Mouse (Mus musculus) heart, embryonic 14.5 days (tissue): ENCODE measurements around the gene Bnc2. TPM values are rescaled to one million over a fixed set of nuclear protein-coding genes. Genes with fewer than 3 reads are reported as not detected.

Experiments used
- ATAC-seq: fragments of 200-750 bp; cut with Nextera tagmentation; 2 replicates; pipeline ENCODE4 v1.8.0; 2017; ENCODE audit warnings: low read depth, moderate TSS enrichment; ENCODE audit not compliant: insufficient number of reproducible peaks, insufficient read depth, low FRiP score
- H3K27ac ChIP-seq, 2 experiments: fragments of 200-500 bp in 1 of 2; fragments of 300-500 bp in 1 of 2; sonication (generic) in 1 of 2; replicated peaks in 1 of 2; 2 replicates each; pipeline ENCODE4 v1.5.1; 2012 to 2014; ENCODE audit warnings: low read depth in 2 of 2, low read length in 2 of 2, control low read depth in 1 of 2, mild to moderate bottlenecking in 1 of 2, mixed read lengths in 1 of 2; ENCODE audit not compliant: control insufficient read depth in 1 of 2, insufficient read depth in 1 of 2
- H3K27me3 ChIP-seq: fragments of 300-500 bp; sonication (generic); 2 replicates; pipeline ENCODE4 v1.6.1; 2014; ENCODE audit warnings: mild to moderate bottlenecking, low read length, control low read depth; ENCODE audit not compliant: control insufficient read depth, insufficient read depth
- H3K36me3 ChIP-seq: fragments of 300-500 bp; sonication (generic); 2 replicates; pipeline ENCODE4 v1.6.1; 2014; ENCODE audit warnings: mild to moderate bottlenecking, control low read depth, low read length, mixed read lengths; ENCODE audit not compliant: control insufficient read depth, insufficient read depth
- H3K4me1 ChIP-seq, 2 experiments: fragments of 200-500 bp in 1 of 2; fragments of 300-500 bp in 1 of 2; sonication (generic) in 1 of 2; 2 replicates each; pipeline ENCODE4 v1.6.1; 2012 to 2014; ENCODE audit warnings: low read length in 2 of 2, control low read depth in 1 of 2, mixed read lengths in 1 of 2; ENCODE audit not compliant: control insufficient read depth in 2 of 2, insufficient read depth in 2 of 2
- H3K4me2 ChIP-seq: fragments of 300-500 bp; sonication (generic); 2 replicates; pipeline ENCODE4 v1.6.1; 2014; ENCODE audit warnings: mild to moderate bottlenecking, low read length
- H3K4me3 ChIP-seq, 2 experiments: fragments of 200-500 bp in 1 of 2; fragments of 300-500 bp in 1 of 2; sonication (generic) in 1 of 2; 2 replicates each; pipeline ENCODE4 v1.5.1; 2012 to 2014; ENCODE audit warnings: low read length in 2 of 2, mild to moderate bottlenecking in 2 of 2, control low read depth in 1 of 2, low read depth in 1 of 2, moderate library complexity in 1 of 2; ENCODE audit not compliant: control insufficient read depth in 1 of 2, insufficient read depth in 1 of 2
- H3K9ac ChIP-seq: fragments of 300-500 bp; sonication (generic); 2 replicates; pipeline ENCODE4 v1.6.1; 2014; ENCODE audit warnings: mild to moderate bottlenecking, low read length
- H3K9me3 ChIP-seq: fragments of 300-500 bp; sonication (generic); 2 replicates; pipeline ENCODE4 v1.6.1; 2016; ENCODE audit warnings: low read length, control low read depth; ENCODE audit not compliant: control insufficient read depth
- WGBS: fragments of 180-500 bp; shearing (Covaris S2); extraction: QIAGEN DNeasy Blood & Tissue Kit; methylation state at CpG from one replicate; pipeline ENCODE4 v1.1.7; 2014; 5-methylcytosine and 5-hydroxymethylcytosine counted together
- polyA plus RNA-seq: library from polyadenylated mRNA; unstranded; fragments of >200 nt; fragmentation: Nextera tagmentation; extraction: Ambion mirVana; gene quantifications from 2 replicates; pipeline ENCODE4 v1.2.1, GENCODE M21; 2014

Bnc2 gene
- polyA plus RNA-seq, 1 experiment from 2014 or later: 0.92 TPM

DNA sequence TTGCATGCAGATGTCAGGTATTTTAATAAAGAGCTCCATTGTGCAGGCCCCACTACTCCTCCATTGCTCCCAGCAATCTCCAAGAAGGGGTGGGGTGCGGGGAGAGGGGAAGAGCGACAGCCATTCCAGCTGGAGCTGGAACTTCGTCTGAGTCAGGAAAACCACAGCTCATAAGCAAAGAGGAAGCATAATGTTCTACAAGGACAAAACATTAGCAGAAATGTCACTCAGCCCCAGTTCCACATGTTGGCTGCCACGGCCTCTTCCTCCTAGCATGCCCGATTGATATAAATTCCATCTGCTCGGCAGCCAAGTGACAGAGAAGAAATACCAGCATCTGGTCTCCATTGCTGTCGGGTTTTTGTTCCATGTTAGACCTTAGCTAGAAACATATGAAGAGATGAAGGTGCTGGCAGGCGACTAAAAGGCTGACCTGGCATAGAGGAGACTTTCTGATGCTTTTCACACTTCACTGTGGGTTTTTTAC, 312.7 kb downstream of the Bnc2 start:
- H3K27me3 ChIP-seq: no peaks in the 10 kb centered on the region
- no peak overlapping the region for H3K27ac ChIP-seq
- no peaks in the 10 kb centered on the region for H3K4me1 ChIP-seq
- ATAC-seq: no peak
- H3K9ac ChIP-seq: no peak overlapping the region
- no peaks in the 10 kb centered on the region for H3K36me3 ChIP-seq
- H3K4me3 ChIP-seq: no peak overlapping the region
- WGBS: 54% methylated on average over 8 of the region's 8 CpGs
- H3K4me2 ChIP-seq: no peak overlapping the region
- H3K9me3 ChIP-seq: no peaks in the 10 kb centered on the region

DNA sequence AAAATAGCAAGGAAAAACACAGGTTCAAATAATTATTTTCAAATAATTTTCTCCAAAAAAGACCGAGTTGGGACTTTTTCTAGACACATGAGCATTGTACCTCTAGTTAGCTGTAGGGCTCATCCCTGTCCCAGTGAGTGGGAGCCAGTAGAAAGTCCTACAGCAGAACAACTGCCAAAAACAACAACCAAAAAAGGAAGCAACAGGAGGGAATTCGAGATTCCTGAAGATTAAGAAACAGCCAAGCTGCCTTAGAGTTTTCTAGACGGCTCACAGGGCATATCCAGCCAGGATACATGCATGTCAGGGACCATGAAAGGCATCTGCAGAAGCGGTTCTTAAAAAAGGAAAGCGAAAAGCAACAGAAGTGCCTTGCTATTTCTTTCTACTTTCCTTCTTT, 313.9 kb downstream of the Bnc2 start:
- H3K4me2 ChIP-seq: no peak overlapping the region
- no peaks in the 10 kb centered on the region for H3K27me3 ChIP-seq
- no peaks in the 10 kb centered on the region for H3K9me3 ChIP-seq
- no peak overlapping the region for H3K4me3 ChIP-seq
- no peak overlapping the region for H3K9ac ChIP-seq
- WGBS: 52% methylated on average over 5 of the region's 5 CpGs
- H3K4me1 ChIP-seq: no peaks in the 10 kb centered on the region
- no peak overlapping the region for H3K27ac ChIP-seq
- no peak for ATAC-seq
- no peaks in the 10 kb centered on the region for H3K36me3 ChIP-seq

DNA sequence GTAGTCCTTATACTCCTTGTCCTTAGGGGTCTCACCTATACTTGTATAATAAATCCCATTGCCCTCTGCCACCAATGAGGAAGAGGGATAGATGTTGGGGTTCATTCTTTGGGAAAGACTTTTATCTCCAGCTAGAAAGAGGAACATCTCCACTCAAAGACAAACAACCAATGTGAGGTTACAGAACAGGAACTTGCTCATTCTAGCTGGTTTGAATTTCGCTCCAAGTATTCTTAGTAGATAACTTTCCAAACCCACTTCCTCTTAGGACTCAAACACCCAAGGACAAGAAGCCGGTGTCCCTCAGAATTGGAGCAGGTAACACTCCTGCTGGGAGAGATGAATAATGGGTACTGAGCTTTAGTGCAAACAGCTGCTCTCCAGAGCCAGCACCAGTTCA, 315.1 kb downstream of the Bnc2 start:
- no peaks in the 10 kb centered on the region for H3K9me3 ChIP-seq
- no peaks in the 10 kb centered on the region for H3K27me3 ChIP-seq
- H3K4me1 ChIP-seq: no peaks in the 10 kb centered on the region
- H3K4me2 ChIP-seq: no peak overlapping the region
- no peaks in the 10 kb centered on the region for H3K36me3 ChIP-seq
- WGBS: 84% methylated on average over 2 of the region's 2 CpGs
- no peak overlapping the region for H3K27ac ChIP-seq
- no peak overlapping the region for H3K4me3 ChIP-seq
- no peak overlapping the region for H3K9ac ChIP-seq
- no peak for ATAC-seq

DNA sequence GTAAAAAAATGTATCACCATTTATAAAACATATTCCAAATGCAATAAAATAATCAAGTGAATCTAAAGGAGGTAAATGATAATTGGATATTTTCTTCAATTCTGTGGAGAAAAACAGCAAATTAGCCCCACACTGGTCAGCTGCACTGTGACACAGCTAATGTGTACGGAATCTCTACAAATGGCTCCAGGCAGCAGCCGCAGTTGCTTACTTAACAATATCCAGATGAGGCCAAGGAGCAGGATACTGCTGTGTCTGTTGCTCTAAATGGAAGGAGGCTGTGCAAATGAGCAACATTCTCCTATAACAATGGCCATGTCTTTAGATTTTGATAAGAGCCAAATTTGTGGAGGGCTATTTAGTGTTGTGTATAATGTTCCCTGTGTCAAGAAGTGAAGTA, 316.9 kb downstream of the Bnc2 start:
- 66% methylated on average over 2 of the region's 2 CpGs for WGBS
- H3K36me3 ChIP-seq: no peaks in the 10 kb centered on the region
- H3K4me3 ChIP-seq: no peak overlapping the region
- H3K27ac ChIP-seq: no peak overlapping the region
- H3K27me3 ChIP-seq: no peaks in the 10 kb centered on the region
- ATAC-seq: no peak
- H3K4me1 ChIP-seq: no peaks in the 10 kb centered on the region
- no peak overlapping the region for H3K9ac ChIP-seq
- H3K9me3 ChIP-seq: no peaks in the 10 kb centered on the region
- H3K4me2 ChIP-seq: no peak overlapping the region

DNA sequence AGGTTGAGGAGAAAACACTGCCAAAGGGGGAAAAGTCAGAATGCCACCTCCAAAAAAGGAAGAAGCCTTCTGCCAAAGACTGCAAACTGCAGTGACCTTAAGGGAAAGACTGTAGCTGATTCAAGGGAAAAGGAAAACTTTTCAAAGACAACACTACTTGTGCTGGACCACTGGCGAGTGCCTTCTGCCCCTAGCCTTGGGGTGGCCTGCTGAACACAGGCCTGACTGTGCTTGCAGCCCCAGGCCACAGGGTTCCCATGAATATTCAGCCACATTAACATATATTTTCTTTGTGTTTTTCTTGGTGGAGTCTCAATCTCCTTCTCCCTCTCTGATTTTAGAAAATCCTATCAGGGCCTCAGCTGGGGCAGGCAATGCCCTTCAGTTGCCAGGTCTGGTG, 317.7 kb downstream of the Bnc2 start:
- H3K27me3 ChIP-seq: no peaks in the 10 kb centered on the region
- no peak overlapping the region for H3K4me2 ChIP-seq
- no peak overlapping the region for H3K9ac ChIP-seq
- no peaks in the 10 kb centered on the region for H3K36me3 ChIP-seq
- 78% methylated on average over 1 of the region's 1 CpGs for WGBS
- ATAC-seq: no peak
- H3K4me1 ChIP-seq: no peaks in the 10 kb centered on the region
- no peak overlapping the region for H3K27ac ChIP-seq
- no peaks in the 10 kb centered on the region for H3K9me3 ChIP-seq
- no peak overlapping the region for H3K4me3 ChIP-seq

DNA sequence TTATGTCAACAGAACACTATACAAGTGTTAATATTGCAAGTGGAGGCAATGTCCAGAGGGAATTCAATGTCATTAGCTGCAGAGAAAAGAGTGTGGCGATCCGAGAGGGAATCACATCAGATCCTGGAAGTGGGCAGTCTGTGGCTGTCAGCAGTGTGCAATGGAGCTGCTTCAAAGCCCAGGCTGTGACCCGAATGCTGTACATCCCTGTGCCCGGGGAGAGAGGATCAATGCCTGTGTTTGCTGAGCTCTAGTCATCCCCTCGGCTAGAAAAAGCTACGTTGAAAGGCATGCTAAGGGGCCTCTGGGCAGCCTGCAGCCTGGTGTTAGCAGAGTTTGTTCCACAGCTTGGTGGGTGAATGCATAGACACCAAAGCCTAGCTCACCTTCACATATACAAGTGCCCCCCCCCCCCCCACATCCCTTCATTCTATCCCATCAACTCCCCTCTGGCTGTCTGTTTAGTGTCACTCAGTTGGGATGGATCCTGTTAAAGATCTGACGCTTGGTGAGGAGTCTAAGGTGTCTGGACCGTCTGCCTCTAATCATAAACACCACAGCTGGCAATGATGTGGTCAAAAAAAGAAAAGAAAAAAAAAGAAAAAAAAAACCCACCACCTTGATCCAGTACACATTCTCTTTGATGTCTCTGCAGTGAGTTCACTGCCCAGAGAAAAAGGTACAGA, 318.5 kb downstream of the Bnc2 start:
- no peaks in the 10 kb centered on the region for H3K9me3 ChIP-seq
- H3K27me3 ChIP-seq: no peaks in the 10 kb centered on the region
- no peak overlapping the region for H3K4me3 ChIP-seq
- no peak overlapping the region for H3K4me2 ChIP-seq
- H3K9ac ChIP-seq: no peak overlapping the region
- ATAC-seq: no peak
- H3K36me3 ChIP-seq: no peaks in the 10 kb centered on the region
- WGBS: 27% methylated on average over 8 of the region's 8 CpGs
- no peaks in the 10 kb centered on the region for H3K4me1 ChIP-seq
- no peak overlapping the region for H3K27ac ChIP-seq

DNA sequence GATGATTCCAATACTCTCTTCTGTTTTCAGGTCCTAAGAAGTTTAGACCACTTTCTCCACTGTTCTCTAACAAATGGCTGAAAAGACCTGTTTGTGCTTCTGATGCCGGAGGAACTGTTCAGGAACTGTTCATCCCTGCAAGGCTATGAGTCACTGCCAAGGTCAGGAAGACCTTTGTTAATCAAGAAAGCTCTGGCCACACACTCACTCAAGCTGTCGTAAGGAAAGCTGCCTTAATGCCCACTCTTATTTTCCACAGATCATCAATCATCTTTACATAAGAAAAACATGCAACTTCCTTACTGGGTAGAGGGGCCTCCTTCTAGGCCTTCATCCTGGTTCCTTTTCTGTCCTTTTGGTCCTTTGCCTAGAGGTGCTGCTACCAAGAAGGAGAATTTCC, 322.4 kb downstream of the Bnc2 start:
- H3K27me3 ChIP-seq: no peaks in the 10 kb centered on the region
- H3K4me1 ChIP-seq: no peaks in the 10 kb centered on the region; a peak in 2 of 4 replicates
- H3K4me3 ChIP-seq: no peak overlapping the region
- no peak overlapping the region for H3K27ac ChIP-seq
- no peaks in the 10 kb centered on the region for H3K36me3 ChIP-seq
- no peaks in the 10 kb centered on the region for H3K9me3 ChIP-seq
- H3K4me2 ChIP-seq: no peak overlapping the region
- H3K9ac ChIP-seq: no peak overlapping the region
- WGBS: 46% methylated on average over 2 of the region's 2 CpGs
- ATAC-seq: no peak

DNA sequence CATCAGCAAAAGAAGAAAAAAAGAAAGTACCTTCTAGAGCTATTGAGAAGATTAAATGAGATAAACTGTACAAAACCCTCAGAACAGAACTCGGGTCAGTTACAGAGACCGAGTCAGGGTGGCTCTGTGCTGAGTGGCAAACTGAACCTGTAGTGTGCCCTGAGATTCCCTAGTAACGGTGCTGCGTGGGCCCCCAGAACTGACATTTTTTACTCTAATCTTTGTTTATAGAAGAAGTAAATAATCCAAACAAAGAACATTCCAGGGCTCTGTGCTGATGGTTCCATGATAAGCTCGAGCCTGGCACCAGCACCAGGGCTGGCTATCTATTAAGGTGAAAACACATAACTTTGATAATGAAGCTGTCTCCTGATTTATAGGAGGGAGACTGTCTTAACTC, 325.5 kb downstream of the Bnc2 start:
- Histone ChIP-seq H3K36me3 (no peaks in the 10 kb centered on the region), H3K27ac (no peak overlapping the region), H3K4me2 (no peak overlapping the region), H3K9me3 (no peaks in the 10 kb centered on the region), H3K9ac (no peak overlapping the region), H3K4me3 (no peak overlapping the region), H3K4me1 (no peaks in the 10 kb centered on the region; a peak in 2 of 4 replicates), H3K27me3 (no peaks in the 10 kb centered on the region)
- 33% methylated on average over 5 of the region's 5 CpGs for WGBS
- no peak for ATAC-seq
